ENCODE assay signal across 9 mouse cellular contexts in genomic region chr15:61102421-61103412, GRCm38 (mm10).
DNase-seq lines count a peak whose midpoint lies in the region; ATAC-seq and TF ChIP-seq lines count a peak whose summit lies in the region.
"Had no signal": no experiment of that assay in that cellular context is flagged by ENCODE, and none has a peak within 500 bp of the region (broad histone marks: within the 10 kb centered on the region; RNA-seq: fewer than 3 reads in every experiment).

No protein-coding gene starts in this region.

- no peak overlapping the region for H3K4me2 ChIP-seq in intestine, postnatal 0 days (replicated peaks; ENCODE audit: low read depth)
- H3K4me2 ChIP-seq: heart, embryonic 13.5 days had no signal

- no peaks in the 10 kb centered on the region for H3K4me1 ChIP-seq in intestine, postnatal 0 days (replicated peaks; ENCODE audit: control insufficient read depth, insufficient read depth, low read length)

- TF ChIP-seq CTCF in intestine, postnatal 0 days (IDR thresholded peaks at IDR 0.05; ENCODE audit: low read depth): peak; percentile 86

- peak; percentile 61 for DNase-seq in adrenal gland, postnatal 10 days
- no peak for DNase-seq in adrenal gland, postnatal 25 days
- peak; percentile 42 for DNase-seq in ovary, postnatal 14 days (ENCODE audit: low spot score)
- no peak for DNase-seq in ovary, adult 18-20 months (ENCODE audit: low spot score)
- DNase-seq in embryo, embryonic 11.5 days (ENCODE audit: low read depth, low spot score): peak; percentile 51
- DNase-seq in skeletal muscle tissue, adult 2 months (ENCODE audit: low read depth, low spot score): peak; percentile 6

- H3K4me3 ChIP-seq in intestine, postnatal 0 days (ENCODE audit: low read depth, low read length): no peak overlapping the region
- H3K4me3 ChIP-seq: heart, embryonic 13.5 days had no signal

- H3K36me3 ChIP-seq in intestine, postnatal 0 days (ENCODE audit: control insufficient read depth, insufficient read depth): no peaks in the 10 kb centered on the region
- H3K36me3 ChIP-seq: heart, embryonic 13.5 days had no signal

- no peaks in the 10 kb centered on the region for H3K9me3 ChIP-seq in intestine, postnatal 0 days (ENCODE audit: control insufficient read depth)
- H3K9me3 ChIP-seq: heart, embryonic 13.5 days had no signal

- no peak overlapping the region for H3K9ac ChIP-seq in intestine, postnatal 0 days (ENCODE audit: low read depth, low read length)
- H3K9ac ChIP-seq: heart, embryonic 13.5 days had no signal

- H3K27ac ChIP-seq in intestine, postnatal 0 days (ENCODE audit: low read depth, low read length): no peak overlapping the region
- H3K27ac ChIP-seq: heart, embryonic 13.5 days had no signal

- H3K27me3 ChIP-seq in intestine, postnatal 0 days (replicated peaks; ENCODE audit: control insufficient read depth, insufficient read depth, low read length): no peaks in the 10 kb centered on the region
- H3K27me3 ChIP-seq: heart, embryonic 13.5 days had no signal

- ATAC-seq in intestine, postnatal 0 days: no peak
- peak; percentile 76 for ATAC-seq in megakaryocyte progenitor cell, adult 5-6 weeks (replicated peaks; ENCODE audit: poor library complexity)

- 54% methylated on average over 7 of the region's 7 CpGs for WGBS in intestine, postnatal 0 days

Comparison
In these comparisons a context has a peak if more than half of its experiments do, and no peak if none do; other contexts are left out.
1. DNase-seq: peak in adrenal gland, postnatal 10 days (single experiment), ovary, postnatal 14 days (single experiment), embryo, embryonic 11.5 days (single experiment) and skeletal muscle tissue, adult 2 months (single experiment); none in adrenal gland, postnatal 25 days (single experiment) and ovary, adult 18-20 months (single experiment).